Mouse (Mus musculus) embryo, embryonic 11 days (tissue): ENCODE measurements at regions not wholly inside any gene's neighbourhood (a gene's known extent, or its start where the extent isn't known, plus 50 kb on each side); places are given as distances from the start of the nearest gene placed in this dataset.
A peak's percentile ranks its signal among the peaks of the same experiment; 100 is the strongest.

ENCODE experiments used
- DNase-seq: peaks from one replicate; pipeline ENCODE4 v3.0.0-alpha.2; 2015

DNA sequence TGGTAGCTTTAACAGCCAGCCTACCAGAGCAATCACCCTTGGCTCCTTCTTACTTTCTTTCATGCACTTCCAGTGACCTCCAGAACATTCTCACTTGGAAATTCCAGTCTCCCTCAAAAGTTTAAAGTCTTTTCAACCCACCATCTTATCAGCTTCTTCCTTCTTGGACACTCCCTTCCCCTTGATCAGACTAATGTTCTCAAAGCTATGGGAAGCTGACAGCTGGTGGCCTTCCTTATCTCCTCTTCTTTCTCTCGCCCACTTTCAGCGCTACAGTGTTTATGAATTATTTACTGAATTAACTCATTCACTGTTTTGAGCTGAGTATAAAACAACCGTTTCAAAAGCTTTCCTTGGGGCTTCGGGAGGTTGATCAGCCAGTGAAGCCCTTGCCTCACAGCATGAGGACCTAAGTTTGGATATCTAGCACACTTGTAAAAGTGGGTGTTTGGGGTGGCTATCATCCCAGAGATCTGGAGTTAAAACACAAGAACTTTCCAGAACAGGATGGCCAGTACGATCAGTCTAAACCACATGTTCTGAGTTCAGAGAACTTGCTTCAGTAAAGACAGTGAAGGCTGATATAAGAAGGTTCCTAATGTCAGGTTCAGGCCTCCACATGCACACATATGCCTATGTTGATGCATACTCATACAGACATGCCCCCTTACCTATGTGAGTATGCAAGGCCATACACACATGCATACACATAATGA, 59.7 kb upstream of the Ikzf2 start:
- DNase-seq, result no peak

DNA sequence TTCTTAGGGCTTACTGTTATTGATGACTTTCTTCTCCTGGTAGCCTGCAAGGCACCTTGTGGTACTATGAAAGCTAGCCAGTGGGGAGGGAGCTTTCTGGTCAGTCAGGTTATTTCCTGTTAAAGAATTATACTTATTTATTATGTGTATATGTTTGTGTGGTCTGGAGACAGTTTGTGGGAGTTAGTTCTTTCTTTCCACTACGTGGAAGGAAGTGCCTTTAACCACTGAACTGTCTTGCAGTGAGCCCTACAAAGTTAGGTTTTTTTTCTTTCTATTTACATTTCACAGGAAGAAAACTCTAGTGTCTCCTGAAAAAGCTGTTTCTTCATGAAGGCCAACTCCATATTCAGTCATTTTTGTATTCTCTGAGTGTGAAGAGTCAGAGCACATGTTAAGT, 65.7 kb upstream of the Ikzf2 start:
- no peak for DNase-seq

- DNase-seq, result no peak
Measured at GRCm38 (mm10) chr1:69757702-69758101, 69.1 kb upstream of the Spag16 start.

- DNase-seq, result peak; percentile 14
Measured at GRCm38 (mm10) chr1:69759544-69759943, 67.2 kb upstream of the Spag16 start.

DNA sequence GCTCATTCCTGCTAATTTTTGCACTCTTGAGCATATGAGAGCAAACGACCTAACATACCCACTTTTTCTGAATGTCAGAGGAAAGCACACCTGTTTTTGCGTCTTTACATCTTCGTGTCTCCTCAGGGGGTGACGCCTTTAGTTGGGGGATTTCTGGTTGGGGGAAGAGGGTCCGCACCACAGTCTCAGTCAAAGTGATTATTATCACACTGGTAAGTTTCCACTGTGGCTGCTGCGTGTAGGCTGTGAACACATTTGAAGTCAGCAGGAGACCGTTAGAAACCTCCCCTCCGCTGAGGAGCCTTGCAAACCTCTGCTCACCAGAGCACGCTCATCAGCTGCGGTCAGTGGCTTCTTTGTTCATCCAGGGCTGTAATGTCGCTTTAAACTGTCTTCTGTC, 58.1 kb upstream of the Spag16 start:
- peak; percentile 16 for DNase-seq

DNA sequence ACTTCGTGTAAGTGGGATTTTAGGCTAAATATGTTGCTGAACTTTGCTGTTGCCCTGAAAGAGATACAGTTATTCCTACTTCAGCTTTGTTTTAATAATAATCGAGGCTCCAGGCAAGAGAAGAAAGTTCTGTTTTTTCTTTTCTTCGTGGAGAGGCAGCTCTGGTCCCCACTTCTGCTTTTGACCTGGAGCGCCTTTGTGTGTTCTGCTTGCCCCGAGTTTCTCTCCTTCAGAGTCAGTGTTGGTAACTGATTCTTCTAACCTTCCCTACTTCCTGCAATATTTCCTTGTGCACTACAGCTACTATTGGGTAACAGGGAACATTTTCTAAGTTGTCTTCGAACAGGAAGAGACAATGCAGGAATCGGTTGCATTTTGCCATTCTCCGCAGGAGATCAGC, 56.6 kb upstream of the Spag16 start:
- no peak for DNase-seq

- DNase-seq, result no peak
Measured at GRCm38 (mm10) chr1:69771436-69771835, 55.3 kb upstream of the Spag16 start.

DNA sequence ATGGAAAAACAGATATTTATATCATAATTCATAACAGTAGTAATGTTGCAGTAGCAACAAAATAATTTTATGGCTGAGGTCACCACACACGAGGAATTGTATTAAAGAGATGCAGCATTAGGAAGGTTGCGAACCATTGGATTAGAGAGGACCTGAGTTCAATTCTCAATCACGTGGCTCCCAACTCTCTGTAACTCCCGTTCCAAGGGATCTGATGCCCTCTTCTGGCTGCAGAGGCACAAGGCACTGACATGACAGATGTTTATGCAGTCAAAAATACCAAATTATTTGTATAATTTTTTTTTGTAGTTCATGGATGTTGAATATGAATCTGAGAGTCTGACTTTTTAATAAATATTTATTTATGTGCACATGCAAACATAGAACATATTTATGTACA, 51.2 kb upstream of the Spag16 start:
- peak; percentile 26 for DNase-seq
